Mouse (Mus musculus): Measurements from ENCODE around the gene Snx4. TPM values are rescaled to one million over a fixed set of nuclear protein-coding genes. Genes with fewer than 3 reads are reported as not detected.

Snx4 gene
- polyA plus RNA-seq, 1 experiment: 26.8 TPM

GRCm38 (mm10) chr16:33261584-33262061, 10.4 kb downstream of the Snx4 start:
- no peaks in the 10 kb centered on the region for H3K27me3 ChIP-seq (ENCODE audit: control insufficient read depth, insufficient read depth, insufficient read length)
- peaks cover 21% of the 10 kb centered on the region for H3K36me3 ChIP-seq (ENCODE audit: control insufficient read depth, insufficient read depth)
- TF ChIP-seq E2F4 (IDR thresholded peaks at IDR 0.05; ENCODE audit: insufficient read depth): no peak
- no peak for TF ChIP-seq POLR2AphosphoS2 (IDR thresholded peaks at IDR 0.05; ENCODE audit: insufficient read length, low read depth)
- no peak for TF ChIP-seq MYOD1 (IDR thresholded peaks at IDR 0.05; ENCODE audit: control insufficient read depth in 1 of 3, insufficient read length in 2 of 3, low read depth in 2 of 3)
- TF ChIP-seq MYOG (IDR thresholded peaks at IDR 0.05; ENCODE audit: control insufficient read depth in 1 of 3, insufficient read depth in 1 of 3, insufficient read length in 2 of 3, low read depth in 2 of 3): no peak
- TF ChIP-seq CEBPB (IDR thresholded peaks at IDR 0.05; ENCODE audit: insufficient read depth, poor library complexity, severe bottlenecking): no peak
- TF ChIP-seq TCF12 (IDR thresholded peaks at IDR 0.05; ENCODE audit: insufficient read depth, poor library complexity, severe bottlenecking): no peak
- TF ChIP-seq REST (IDR thresholded peaks at IDR 0.05; ENCODE audit: insufficient read depth, insufficient read length): no peak
- TF ChIP-seq USF1 (IDR thresholded peaks at IDR 0.05; ENCODE audit: low read depth): no peak
- no peak for TF ChIP-seq MAX (IDR thresholded peaks at IDR 0.05; ENCODE audit: low read depth)
- TF ChIP-seq TCF3 (IDR thresholded peaks at IDR 0.05; ENCODE audit: insufficient read length, low read depth): no peak
- TF ChIP-seq SRF (IDR thresholded peaks at IDR 0.05; ENCODE audit: control insufficient read depth, insufficient read length, low read depth): no peak
- TF ChIP-seq POLR2A (IDR thresholded peaks at IDR 0.05; ENCODE audit: insufficient read length, low read depth): no peak
- no peak overlapping the region for H3K4me2 ChIP-seq (ENCODE audit: low read depth)
- H3K4me3 ChIP-seq: no peak overlapping the region
- H3ac ChIP-seq (ENCODE audit: control insufficient read depth, insufficient read length): no peak overlapping the region
- peaks cover 55% of the 10 kb centered on the region for H3K79me2 ChIP-seq (ENCODE audit: control insufficient read depth, insufficient read depth)

DNA sequence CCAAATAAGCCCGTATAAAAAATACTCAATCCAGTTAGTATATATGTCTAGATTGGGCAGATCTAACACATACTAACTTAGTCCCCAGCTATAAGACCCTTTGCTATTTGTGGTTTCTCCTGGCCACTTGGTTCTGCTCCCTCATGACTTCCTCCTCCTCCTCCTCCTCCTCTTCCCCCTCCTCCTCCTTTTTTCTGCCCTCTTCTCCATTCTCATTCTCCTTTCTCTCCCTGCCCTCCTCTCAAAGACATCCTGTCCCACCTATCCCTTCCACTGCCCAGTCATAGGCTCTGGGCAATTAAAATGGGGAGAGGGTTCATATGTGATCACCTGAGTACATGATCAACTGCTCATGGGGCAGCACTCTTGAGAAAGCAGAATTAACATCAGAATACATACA, 10.9 kb downstream of the Snx4 start:
- H3K4me3 ChIP-seq: no peak overlapping the region
- no peak overlapping the region for H3ac ChIP-seq (ENCODE audit: control insufficient read depth, insufficient read length)
- no peak overlapping the region for H3K4me2 ChIP-seq (ENCODE audit: low read depth)
- no peaks in the 10 kb centered on the region for H3K27me3 ChIP-seq (ENCODE audit: control insufficient read depth, insufficient read depth, insufficient read length)
- peaks cover 21% of the 10 kb centered on the region for H3K36me3 ChIP-seq (ENCODE audit: control insufficient read depth, insufficient read depth)
- peaks cover 50% of the 10 kb centered on the region for H3K79me2 ChIP-seq (ENCODE audit: control insufficient read depth, insufficient read depth)
- no peak for TF ChIP-seq SRF (IDR thresholded peaks at IDR 0.05; ENCODE audit: control insufficient read depth, insufficient read length, low read depth)
- no peak for TF ChIP-seq MAX (IDR thresholded peaks at IDR 0.05; ENCODE audit: low read depth)
- TF ChIP-seq POLR2A (IDR thresholded peaks at IDR 0.05; ENCODE audit: insufficient read length, low read depth): no peak

- Histone ChIP-seq H3K36me3 (ENCODE audit: control insufficient read depth, insufficient read depth) (peaks cover 43% of the 10 kb centered on the region), H3K27me3 (ENCODE audit: control insufficient read depth, insufficient read depth, insufficient read length) (no peaks in the 10 kb centered on the region), H3K79me2 (ENCODE audit: control insufficient read depth, insufficient read depth) (peaks cover 8% of the 10 kb centered on the region), H3K4me2 (ENCODE audit: low read depth) (no peak overlapping the region), H3K4me3 (no peak overlapping the region), H3ac (ENCODE audit: control insufficient read depth, insufficient read length) (no peak overlapping the region)
- no peak for TF ChIP-seq TCF12 (IDR thresholded peaks at IDR 0.05; ENCODE audit: insufficient read depth, poor library complexity, severe bottlenecking)
- no peak for TF ChIP-seq MYOD1 (IDR thresholded peaks at IDR 0.05; ENCODE audit: control insufficient read depth in 1 of 3, insufficient read length in 2 of 3, low read depth in 2 of 3)
- no peak for TF ChIP-seq TCF3 (IDR thresholded peaks at IDR 0.05; ENCODE audit: insufficient read length, low read depth)
- no peak for TF ChIP-seq MAX (IDR thresholded peaks at IDR 0.05; ENCODE audit: low read depth)
- TF ChIP-seq SRF (IDR thresholded peaks at IDR 0.05; ENCODE audit: control insufficient read depth, insufficient read length, low read depth): no peak
- TF ChIP-seq E2F4 (IDR thresholded peaks at IDR 0.05; ENCODE audit: insufficient read depth): no peak
- TF ChIP-seq USF1 (IDR thresholded peaks at IDR 0.05; ENCODE audit: low read depth): no peak
- TF ChIP-seq CEBPB (IDR thresholded peaks at IDR 0.05; ENCODE audit: insufficient read depth, poor library complexity, severe bottlenecking): no peak
- no peak for TF ChIP-seq MYOG (IDR thresholded peaks at IDR 0.05; ENCODE audit: control insufficient read depth in 1 of 3, insufficient read depth in 1 of 3, insufficient read length in 2 of 3, low read depth in 2 of 3)
- no peak for TF ChIP-seq REST (IDR thresholded peaks at IDR 0.05; ENCODE audit: insufficient read depth, insufficient read length)
- TF ChIP-seq POLR2AphosphoS2 (IDR thresholded peaks at IDR 0.05; ENCODE audit: insufficient read length, low read depth): no peak
- TF ChIP-seq POLR2A (IDR thresholded peaks at IDR 0.05; ENCODE audit: insufficient read length, low read depth): no peak
Observed at GRCm38 (mm10) chr16:33267616-33268253, 16.5 kb downstream of the Snx4 start.

- Histone ChIP-seq H3K4me3 (no peak overlapping the region), H3K4me2 (ENCODE audit: low read depth) (no peak overlapping the region), H3ac (ENCODE audit: control insufficient read depth, insufficient read length) (no peak overlapping the region), H3K36me3 (ENCODE audit: control insufficient read depth, insufficient read depth) (peaks cover 27% of the 10 kb centered on the region), H3K79me2 (ENCODE audit: control insufficient read depth, insufficient read depth) (no peaks in the 10 kb centered on the region), H3K27me3 (ENCODE audit: control insufficient read depth, insufficient read depth, insufficient read length) (no peaks in the 10 kb centered on the region)
- TF ChIP-seq TCF12 (IDR thresholded peaks at IDR 0.05; ENCODE audit: insufficient read depth, poor library complexity, severe bottlenecking) (no peak), MAX (IDR thresholded peaks at IDR 0.05; ENCODE audit: low read depth) (no peak), CEBPB (IDR thresholded peaks at IDR 0.05; ENCODE audit: insufficient read depth, poor library complexity, severe bottlenecking) (no peak), POLR2AphosphoS2 (IDR thresholded peaks at IDR 0.05; ENCODE audit: insufficient read length, low read depth) (no peak), MYOG (IDR thresholded peaks at IDR 0.05; ENCODE audit: control insufficient read depth in 1 of 3, insufficient read depth in 1 of 3, insufficient read length in 2 of 3, low read depth in 2 of 3) (no peak), TCF3 (IDR thresholded peaks at IDR 0.05; ENCODE audit: insufficient read length, low read depth) (no peak), POLR2A (IDR thresholded peaks at IDR 0.05; ENCODE audit: insufficient read length, low read depth) (no peak), SRF (IDR thresholded peaks at IDR 0.05; ENCODE audit: control insufficient read depth, insufficient read length, low read depth) (no peak), E2F4 (IDR thresholded peaks at IDR 0.05; ENCODE audit: insufficient read depth) (no peak), REST (IDR thresholded peaks at IDR 0.05; ENCODE audit: insufficient read depth, insufficient read length) (no peak), USF1 (IDR thresholded peaks at IDR 0.05; ENCODE audit: low read depth) (no peak)
Observed at GRCm38 (mm10) chr16:33271824-33272223, 20.6 kb downstream of the Snx4 start.
